Mouse (Mus musculus): ENCODE results near the gene Hba-x. TPM values are rescaled to one million over a fixed set of nuclear protein-coding genes. Genes with fewer than 3 reads are reported as not detected.
A peak's percentile ranks its signal among the peaks of the same experiment; 100 is the strongest.

The Hba-x gene
- total RNA-seq (2021) = not detected
- long read RNA-seq, experiment 1 = 0 reads
- long read RNA-seq, experiment 2 = 0 reads

GRCm38 (mm10) chr11:32276347-32276746 is at the start of gene Hba-x:
Gene Hba-x, plus strand, starts transcription at chr11:32276400.
- DNase-seq = no peak

GRCm38 (mm10) chr11:32227041-32227440 is 49.2 kb upstream of the Hba-x start:
- no peak for DNase-seq

- no peak for DNase-seq
Measured at GRCm38 (mm10) chr11:32227555-32227954, 48.6 kb upstream of the Hba-x start.

GRCm38 (mm10) chr11:32228292-32228845 is 47.8 kb upstream of the Hba-x start:
- no peak for DNase-seq

- DNase-seq = no peak
Measured at GRCm38 (mm10) chr11:32230220-32230619, 46.0 kb upstream of the Hba-x start.

GRCm38 (mm10) chr11:32231125-32231524 is 45.1 kb upstream of the Hba-x start:
- no peak for DNase-seq

GRCm38 (mm10) chr11:32232848-32233247 is 43.4 kb upstream of the Hba-x start:
- no peak for DNase-seq

- no peak for DNase-seq
Measured at GRCm38 (mm10) chr11:32233895-32234294, 42.3 kb upstream of the Hba-x start.

GRCm38 (mm10) chr11:32234816-32235485 is 41.2 kb upstream of the Hba-x start:
- DNase-seq = no peak

GRCm38 (mm10) chr11:32235646-32236045 is 40.6 kb upstream of the Hba-x start:
- DNase-seq = peak; percentile 85

GRCm38 (mm10) chr11:32236132-32236531 is 40.1 kb upstream of the Hba-x start:
- DNase-seq = no peak

- peak; percentile 79 for DNase-seq
Measured at GRCm38 (mm10) chr11:32236712-32237410, 39.3 kb upstream of the Hba-x start.

- DNase-seq = no peak
Measured at GRCm38 (mm10) chr11:32237411-32237795, 38.8 kb upstream of the Hba-x start.

- peak; percentile 81 for DNase-seq
Measured at GRCm38 (mm10) chr11:32238093-32238860, 37.9 kb upstream of the Hba-x start.

- DNase-seq = no peak
Measured at GRCm38 (mm10) chr11:32241391-32241790, 34.8 kb upstream of the Hba-x start.

- DNase-seq = no peak
Measured at GRCm38 (mm10) chr11:32242209-32242608, 34.0 kb upstream of the Hba-x start.

- DNase-seq = no peak
Measured at GRCm38 (mm10) chr11:32243205-32243955, 32.8 kb upstream of the Hba-x start.

GRCm38 (mm10) chr11:32244064-32244463 is 32.1 kb upstream of the Hba-x start:
- DNase-seq = no peak

GRCm38 (mm10) chr11:32244617-32245016 is 31.6 kb upstream of the Hba-x start:
- no peak for DNase-seq

- no peak for DNase-seq
Measured at GRCm38 (mm10) chr11:32245614-32246013, 30.6 kb upstream of the Hba-x start.

- DNase-seq = no peak
Measured at GRCm38 (mm10) chr11:32247068-32247467, 29.1 kb upstream of the Hba-x start.

GRCm38 (mm10) chr11:32248350-32248749 is 27.9 kb upstream of the Hba-x start:
- DNase-seq = no peak
